Mouse (Mus musculus): ENCODE measurements around the gene Erbb3. TPM values are rescaled to one million over a fixed set of nuclear protein-coding genes. Genes with fewer than 3 reads are reported as not detected.
"Not testable (repeated sequence)": the region's sequence is repeated elsewhere in the genome, so short reads cannot be mapped to it uniquely, and the experiment has no call there.

Gene Erbb3
- polyA plus RNA-seq, 1 experiment from 2014 or later = 22.9 TPM

DNA sequence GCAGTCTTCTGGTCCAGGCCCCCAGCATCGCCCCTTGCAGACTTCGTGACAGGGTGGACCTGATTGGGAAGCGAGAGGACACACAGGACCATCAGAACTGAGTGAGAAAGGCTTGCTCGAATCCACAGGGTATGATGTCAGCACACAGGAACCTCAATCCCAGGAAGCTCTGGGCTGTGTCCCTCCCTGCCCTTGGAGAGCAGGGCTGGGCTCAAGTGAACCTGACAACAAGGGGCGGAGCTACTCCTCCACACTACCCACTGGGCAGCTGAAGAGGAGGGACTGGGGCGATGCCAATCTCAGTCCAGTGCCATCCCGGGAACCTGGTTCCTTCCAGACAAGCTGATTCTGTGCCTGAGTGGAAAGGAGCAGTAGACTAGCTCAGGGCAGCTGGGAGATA, 5.8 kb downstream of the Erbb3 start:
- Histone ChIP-seq H3K27me3 (peaks cover 31% of the 10 kb centered on the region), H3K4me2 (peak overlapping the region; percentile 27), H3K9ac (peak overlapping the region; percentile 26), H3K9me3 (no peaks in the 10 kb centered on the region), H3K4me1 (peaks cover 34% of the 10 kb centered on the region), H3K27ac (peak overlapping the region; percentile 81), H3K4me3 (no peak overlapping the region), H3K36me3 (0 out of 2 replicates have a peak, but pooled peaks cover 7% of the 10 kb centered on the region)
- 20% methylated on average over 7 of the region's 7 CpGs for WGBS
- ATAC-seq (ENCODE audit: borderline replicate concordance, extremely low read depth, low FRiP score, low TSS enrichment) = peak; percentile 75

DNA sequence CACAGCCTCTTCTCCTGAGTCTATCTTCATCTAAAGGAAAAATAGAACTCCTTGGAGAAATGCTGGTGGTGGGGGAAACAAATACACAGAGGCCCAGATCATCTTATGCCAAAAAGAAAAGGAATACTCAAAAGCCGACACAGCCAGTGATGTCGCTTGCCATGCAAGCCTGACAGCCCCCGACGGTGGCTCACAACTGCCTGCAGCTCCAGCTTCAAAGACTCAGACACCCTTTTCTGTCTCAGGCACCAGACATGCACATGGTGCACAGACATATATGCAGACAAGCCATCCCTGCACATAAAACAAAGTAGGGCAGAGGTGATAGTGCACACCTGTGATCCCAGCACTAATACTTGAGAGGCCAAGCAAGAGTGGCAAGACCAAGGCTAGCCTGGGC, 9.7 kb downstream of the Erbb3 start:
- Histone ChIP-seq H3K9ac (no peak overlapping the region), H3K4me2 (no peak overlapping the region), H3K27ac (no peak overlapping the region), H3K36me3 (peaks cover 20% of the 10 kb centered on the region), H3K9me3 (no peaks in the 10 kb centered on the region), H3K27me3 (peaks cover 8% of the 10 kb centered on the region; the same call in 1 of the 2 replicates), H3K4me1 (peaks cover 15% of the 10 kb centered on the region), H3K4me3 (no peak overlapping the region)
- ATAC-seq (ENCODE audit: borderline replicate concordance, extremely low read depth, low FRiP score, low TSS enrichment) = no peak
- 75% methylated on average over 4 of the region's 4 CpGs for WGBS

DNA sequence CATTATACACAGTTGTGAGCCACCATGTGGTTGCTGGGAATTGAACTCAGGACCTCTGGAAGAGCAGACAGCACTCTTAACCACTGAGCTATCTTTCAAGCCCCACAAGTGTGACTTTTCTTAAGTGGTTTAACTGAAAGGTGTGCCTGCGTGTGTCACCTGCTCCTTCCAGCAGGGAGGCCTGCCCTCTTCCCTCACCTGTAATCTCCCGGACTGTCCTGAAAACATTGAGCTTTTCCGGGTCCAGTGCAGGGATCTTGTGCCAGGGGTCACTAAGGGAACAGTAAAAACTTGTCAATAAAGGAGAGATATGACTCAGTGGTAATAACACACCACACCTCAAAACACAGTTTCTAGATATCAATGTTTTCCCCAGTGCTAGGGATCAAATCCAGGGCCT, 10.2 kb downstream of the Erbb3 start:
- ATAC-seq (ENCODE audit: borderline replicate concordance, extremely low read depth, low FRiP score, low TSS enrichment) = no peak
- Histone ChIP-seq H3K9ac (no peak overlapping the region), H3K27ac (no peak overlapping the region), H3K9me3 (no peaks in the 10 kb centered on the region), H3K27me3 (peaks cover 5% of the 10 kb centered on the region; the same call in 1 of the 2 replicates), H3K4me3 (no peak overlapping the region), H3K4me1 (peaks cover 15% of the 10 kb centered on the region), H3K4me2 (no peak overlapping the region), H3K36me3 (peaks cover 20% of the 10 kb centered on the region)
- 73% methylated on average over 3 of the region's 3 CpGs for WGBS

DNA sequence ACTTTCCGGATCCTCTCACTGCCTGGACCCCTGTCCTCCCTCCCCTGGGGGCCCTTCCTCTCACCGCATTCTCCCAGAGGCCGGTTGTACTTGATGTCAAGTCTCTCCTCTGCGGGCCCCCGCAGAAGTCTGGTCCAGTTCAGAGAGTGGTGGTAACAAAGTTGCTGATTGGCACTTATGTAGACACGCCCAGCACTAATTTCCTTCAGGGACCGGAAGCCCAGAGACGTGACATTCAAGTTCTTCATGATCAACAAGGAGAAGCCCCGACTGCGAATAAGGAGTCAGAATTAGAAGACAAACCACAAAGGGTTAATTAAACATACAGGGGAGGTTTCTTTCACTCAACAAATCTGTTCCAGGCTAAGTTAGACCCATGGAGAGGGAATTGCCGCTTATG, 11.1 kb downstream of the Erbb3 start:
- no peak overlapping the region for H3K9ac ChIP-seq
- peaks cover 22% of the 10 kb centered on the region for H3K36me3 ChIP-seq
- no peak for ATAC-seq (ENCODE audit: borderline replicate concordance, extremely low read depth, low FRiP score, low TSS enrichment)
- no peaks in the 10 kb centered on the region for H3K9me3 ChIP-seq
- 68% methylated on average over 11 of the region's 11 CpGs for WGBS
- H3K4me1 ChIP-seq = peaks cover 9% of the 10 kb centered on the region
- H3K27me3 ChIP-seq = peaks cover 5% of the 10 kb centered on the region; the same call in 1 of the 2 replicates
- H3K27ac ChIP-seq = no peak overlapping the region
- H3K4me2 ChIP-seq = no peak overlapping the region
- H3K4me3 ChIP-seq = no peak overlapping the region

DNA sequence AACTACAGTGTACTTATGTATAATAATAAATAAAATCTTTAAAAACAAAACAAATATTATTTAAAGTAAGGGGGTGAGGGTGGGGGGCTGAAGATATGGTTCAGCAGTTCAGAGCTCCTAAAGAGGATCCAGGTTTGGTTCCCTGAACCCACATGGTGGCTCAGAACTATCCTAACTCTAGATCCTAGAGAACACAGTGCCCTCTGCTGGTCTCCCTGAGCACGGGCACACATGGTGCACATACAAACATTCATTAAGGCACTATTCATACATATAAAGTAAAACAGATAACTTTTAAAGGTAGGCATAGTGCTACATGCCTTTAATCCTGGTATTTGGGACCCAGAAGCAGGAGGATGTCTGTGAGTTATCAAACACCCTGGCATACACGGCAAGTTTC, 14.4 kb downstream of the Erbb3 start:
- no peak for ATAC-seq (ENCODE audit: borderline replicate concordance, extremely low read depth, low FRiP score, low TSS enrichment)
- H3K36me3 ChIP-seq = peaks cover 37% of the 10 kb centered on the region

DNA sequence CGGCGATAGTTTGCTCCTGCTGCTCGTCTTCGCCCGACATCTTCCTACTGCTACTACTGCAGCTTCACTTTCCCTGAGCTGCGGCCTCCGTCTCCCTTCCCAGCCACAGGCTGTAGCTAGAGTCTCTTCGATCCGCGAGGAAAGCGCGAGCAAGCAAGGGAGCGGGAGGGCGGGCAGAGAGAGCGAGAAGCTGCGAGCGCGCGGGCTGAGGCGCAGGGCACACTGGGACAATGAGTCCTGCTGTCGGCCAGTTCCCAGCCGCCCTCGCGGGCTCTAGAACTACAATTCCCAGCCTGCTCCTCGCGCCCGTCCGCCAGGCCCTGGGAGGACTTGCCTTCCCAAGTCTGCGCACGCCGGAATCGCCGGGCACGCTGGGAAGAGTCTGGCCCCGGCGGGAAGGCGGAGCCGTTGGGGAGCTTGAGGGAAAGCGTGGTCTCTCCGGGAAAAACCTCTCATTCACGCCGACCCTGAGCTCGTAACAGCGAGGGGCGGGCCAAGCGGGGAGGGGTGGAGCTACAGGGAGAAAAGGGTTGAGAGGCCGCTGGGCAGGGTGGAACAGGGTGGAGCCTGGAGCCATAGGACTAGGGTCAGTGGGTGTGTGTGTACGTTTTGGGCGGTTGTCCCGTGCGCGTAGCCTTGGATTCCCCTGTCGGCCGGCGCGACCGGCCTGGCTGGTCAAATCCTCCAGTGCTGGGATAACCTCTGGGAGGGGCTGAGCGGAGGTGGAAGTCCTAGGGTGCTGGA, 23.5 kb downstream of the Erbb3 start, which contains the start of gene Pa2g4:
Pa2g4 (minus strand) TSS at position 200 of the 744 bp plus-strand sequence.
- Histone ChIP-seq H3K4me1 (peaks cover 25% of the 10 kb centered on the region), H3K9me3 (no peaks in the 10 kb centered on the region), H3K4me2 (peak within 1 kb of the TSS; percentile 80), H3K4me3 (peak within 1 kb of the TSS; percentile 95), H3K36me3 (peaks cover 41% of the 10 kb centered on the region), H3K27me3 (no peaks in the 10 kb centered on the region), H3K9ac (peak within 1 kb of the TSS; percentile 93), H3K27ac (peak within 1 kb of the TSS; percentile 96)
- under 1% methylated on average over 58 of the region's 58 CpGs for WGBS
- ATAC-seq (ENCODE audit: borderline replicate concordance, extremely low read depth, low FRiP score, low TSS enrichment) = peak; percentile 98

More for the DNA sequence above, 14.4 kb downstream of the Erbb3 start:
- WGBS = 86% methylated on average over 2 of the region's 2 CpGs
- Histone ChIP-seq H3K4me1 (no peaks in the 10 kb centered on the region; the same call in 1 of the 2 replicates), H3K27me3 (no peaks in the 10 kb centered on the region), H3K9me3 (no peaks in the 10 kb centered on the region), H3K9ac (no peak overlapping the region), H3K27ac (no peak overlapping the region), H3K4me2 (no peak overlapping the region), H3K4me3 (no peak overlapping the region)

DNA sequence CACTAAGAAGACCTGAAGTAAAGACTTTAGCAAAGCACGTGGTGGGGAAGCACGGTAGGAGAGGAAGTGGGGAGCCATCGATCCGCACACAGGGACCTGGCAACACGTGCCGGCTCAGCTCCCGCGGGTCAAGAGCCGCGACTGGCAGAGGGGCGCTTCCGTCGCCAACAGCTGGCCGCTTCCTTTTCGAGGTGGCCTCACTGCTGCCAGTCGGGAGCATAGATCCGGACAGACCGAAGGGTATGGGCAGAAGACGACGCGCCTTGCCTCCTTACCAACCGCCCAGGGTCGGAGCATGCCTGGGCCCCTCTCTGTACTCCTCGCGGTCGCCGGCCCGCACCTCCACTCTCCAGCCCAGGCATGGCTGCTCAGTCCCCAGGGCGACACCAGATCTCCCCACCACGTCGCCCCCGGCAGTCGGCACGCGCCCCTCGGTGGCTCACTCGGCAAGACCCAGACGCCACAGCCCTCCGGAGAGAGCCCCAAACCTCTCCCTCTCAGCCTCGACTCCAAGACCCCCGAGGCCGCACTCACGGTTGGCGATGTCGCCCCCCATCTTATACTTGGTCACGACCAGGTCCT, 24.2 kb downstream of the Erbb3 start:
- Histone ChIP-seq H3K9me3 (no peaks in the 10 kb centered on the region), H3K27ac (peak overlapping the region; percentile 96), H3K4me1 (peaks cover 25% of the 10 kb centered on the region), H3K36me3 (peaks cover 44% of the 10 kb centered on the region), H3K4me3 (peak overlapping the region; percentile 95), H3K27me3 (no peaks in the 10 kb centered on the region), H3K4me2 (peak overlapping the region; percentile 80), H3K9ac (peak overlapping the region; percentile 93)
- under 1% methylated on average over 46 of the region's 46 CpGs for WGBS
- peak; percentile 31 for ATAC-seq (ENCODE audit: borderline replicate concordance, extremely low read depth, low FRiP score, low TSS enrichment)

DNA sequence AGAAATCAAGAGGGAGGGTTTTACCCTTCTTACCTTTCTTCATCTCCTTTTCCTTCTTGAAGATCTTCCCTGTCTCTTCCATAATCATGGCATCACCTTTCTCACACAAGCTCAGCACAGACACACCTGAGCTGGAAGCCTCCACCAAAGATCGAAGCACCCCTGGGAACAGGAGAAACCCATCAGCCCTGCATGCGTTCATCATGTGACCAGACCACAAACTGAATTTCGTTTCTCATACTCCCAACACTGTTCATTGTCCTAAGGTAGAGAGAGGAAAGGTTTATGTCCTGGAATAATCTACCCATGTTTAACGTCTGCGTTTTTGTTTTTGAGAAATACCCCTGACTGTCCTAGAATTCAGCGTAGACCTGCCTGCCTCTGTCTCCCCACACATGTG, 25.9 kb downstream of the Erbb3 start:
- Histone ChIP-seq H3K4me3 (0 out of 2 replicates have a peak overlapping the region, but pooled peaks have one; percentile 3), H3K27me3 (no peaks in the 10 kb centered on the region), H3K4me2 (peak overlapping the region; percentile 80), H3K4me1 (peaks cover 25% of the 10 kb centered on the region), H3K36me3 (peaks cover 56% of the 10 kb centered on the region), H3K27ac (no peak overlapping the region), H3K9me3 (no peaks in the 10 kb centered on the region), H3K9ac (peak overlapping the region; percentile 3; the same call in 1 of the 2 replicates)
- 85% methylated on average over 6 of the region's 6 CpGs for WGBS
- ATAC-seq (ENCODE audit: borderline replicate concordance, extremely low read depth, low FRiP score, low TSS enrichment) = no peak

DNA sequence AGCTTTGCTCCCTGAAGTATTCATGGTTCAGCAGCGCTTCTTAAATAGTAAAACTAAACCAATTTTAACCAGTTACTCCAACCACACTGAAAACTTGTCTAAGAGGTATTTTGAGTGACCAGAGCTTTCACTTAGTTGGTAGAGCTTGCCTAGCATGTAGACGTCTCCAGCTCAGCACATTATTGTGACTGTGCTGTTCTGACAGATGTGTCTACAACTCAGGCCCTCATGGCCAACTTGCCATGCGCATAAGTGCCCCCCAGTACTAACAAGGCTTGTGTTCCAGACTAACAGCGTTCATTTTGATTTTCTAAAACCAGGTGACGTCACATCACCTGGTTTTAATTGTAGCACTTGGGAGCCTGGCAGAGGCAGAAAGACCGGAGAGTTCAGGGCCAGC, 32.5 kb downstream of the Erbb3 start:
- Histone ChIP-seq H3K36me3 (peaks cover 51% of the 10 kb centered on the region), H3K27ac (no peak overlapping the region), H3K9me3 (no peaks in the 10 kb centered on the region), H3K4me2 (no peak overlapping the region), H3K9ac (no peak overlapping the region), H3K4me1 (no peaks in the 10 kb centered on the region), H3K27me3 (no peaks in the 10 kb centered on the region), H3K4me3 (no peak overlapping the region)
- 80% methylated on average over 6 of the region's 6 CpGs for WGBS
- ATAC-seq (ENCODE audit: borderline replicate concordance, extremely low read depth, low FRiP score, low TSS enrichment) = no peak

DNA sequence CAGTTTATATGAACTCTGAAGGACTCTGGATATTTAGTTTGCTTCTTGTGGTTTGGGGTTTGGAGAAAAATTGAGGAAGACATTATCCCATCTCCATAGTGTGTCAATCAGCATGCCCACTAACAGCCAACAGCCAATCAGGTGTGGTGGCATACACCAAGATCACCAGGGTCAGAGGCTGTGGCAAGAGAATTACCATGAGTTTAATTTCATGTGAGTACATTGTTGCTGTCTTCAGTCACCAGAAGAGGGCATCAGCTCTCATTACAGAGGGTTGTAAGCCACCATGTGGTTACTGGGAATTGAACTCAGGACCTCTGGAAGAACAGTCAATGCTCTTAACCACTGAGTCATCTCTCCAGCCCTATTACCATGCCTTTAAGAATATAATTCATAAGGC, 33.2 kb downstream of the Erbb3 start:
- Histone ChIP-seq H3K9ac (no peak overlapping the region), H3K4me2 (no peak overlapping the region), H3K27me3 (no peaks in the 10 kb centered on the region), H3K9me3 (no peaks in the 10 kb centered on the region), H3K36me3 (peaks cover 44% of the 10 kb centered on the region), H3K27ac (no peak overlapping the region), H3K4me1 (no peaks in the 10 kb centered on the region), H3K4me3 (no peak overlapping the region)
- no peak for ATAC-seq (ENCODE audit: borderline replicate concordance, extremely low read depth, low FRiP score, low TSS enrichment)

DNA sequence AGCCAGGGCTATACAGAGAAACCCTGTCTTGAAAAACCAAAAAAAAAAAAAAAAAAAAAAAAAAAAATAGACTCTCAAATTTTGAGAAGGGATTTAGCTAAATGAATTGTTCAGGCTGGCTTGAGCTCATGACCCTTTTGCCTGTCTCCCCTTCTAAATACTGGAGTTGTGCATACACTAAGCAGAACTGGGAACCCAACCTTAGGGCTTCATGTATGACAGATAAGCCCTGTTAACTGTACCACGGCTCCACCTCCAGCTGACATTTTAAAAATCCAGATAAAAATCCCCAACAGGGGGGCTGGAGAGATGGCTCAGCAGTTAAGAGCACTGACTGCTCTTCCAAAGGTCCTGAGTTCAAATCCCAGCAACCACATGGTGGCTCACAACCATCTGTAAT, 33.9 kb downstream of the Erbb3 start:
- WGBS = 80% methylated on average over 1 of the region's 1 CpGs
- peaks cover 37% of the 10 kb centered on the region for H3K36me3 ChIP-seq
- H3K9ac ChIP-seq; H3K27ac ChIP-seq; H3K9me3 ChIP-seq; H3K4me2 ChIP-seq; H3K4me1 ChIP-seq; H3K4me3 ChIP-seq; ATAC-seq (ENCODE audit: borderline replicate concordance, extremely low read depth, low FRiP score, low TSS enrichment); H3K27me3 ChIP-seq: not testable (repeated sequence)

DNA sequence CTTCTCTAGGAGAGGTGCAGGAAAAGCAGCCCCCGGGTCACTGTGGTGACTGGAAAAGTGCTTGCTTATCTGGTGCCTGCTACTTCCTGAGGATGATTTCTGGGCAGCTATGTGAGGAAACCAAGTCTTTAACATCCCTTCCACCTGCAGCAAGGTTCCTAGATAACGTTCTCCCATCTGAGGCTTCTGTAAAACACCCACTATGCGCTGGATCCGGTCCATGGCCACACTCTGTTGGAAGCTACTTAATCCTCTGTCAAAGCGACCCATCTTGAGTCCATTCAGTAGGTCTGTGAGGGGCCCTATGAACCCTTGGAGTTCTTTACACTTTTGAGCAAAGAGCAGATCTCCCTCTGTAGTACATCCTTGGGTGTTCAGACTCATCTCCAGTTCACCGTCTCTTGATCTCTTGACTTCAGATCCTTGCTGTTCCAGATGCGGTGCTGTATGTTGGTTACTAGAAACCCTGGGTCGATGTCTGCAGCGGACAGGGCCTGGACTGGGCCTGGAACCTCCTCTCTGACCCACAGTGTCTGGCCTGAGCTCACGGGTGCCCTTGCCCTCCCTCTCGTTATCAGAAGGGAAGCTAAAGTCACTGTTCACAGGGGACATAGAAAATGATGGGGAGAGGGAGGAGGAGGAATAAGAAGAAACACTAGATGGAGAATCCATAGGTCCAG, 39.2 kb downstream of the Erbb3 start:
- peaks cover 15% of the 10 kb centered on the region for H3K4me1 ChIP-seq
- H3K27me3 ChIP-seq; H3K9ac ChIP-seq; H3K4me3 ChIP-seq; H3K27ac ChIP-seq; H3K4me2 ChIP-seq; ATAC-seq (ENCODE audit: borderline replicate concordance, extremely low read depth, low FRiP score, low TSS enrichment); H3K36me3 ChIP-seq; H3K9me3 ChIP-seq: not testable (repeated sequence)
- WGBS = 87% methylated on average over 11 of the region's 11 CpGs

Data from lung, embryonic 15.5 days (tissue).